Mouse (Mus musculus): Measurements from ENCODE around the gene Csf1. TPM values are rescaled to one million over a fixed set of nuclear protein-coding genes. Genes with fewer than 3 reads are reported as not detected.

Csf1 gene
- polyA plus RNA-seq, 1 experiment, result 46.3 TPM

GRCm38 (mm10) chr3:107790227-107790626 lies 30.0 kb upstream of the Csf1 start:
- WGBS, result 78% methylated on average over 3 of the region's 3 CpGs
- H3K27me3 ChIP-seq (ENCODE audit: control insufficient read depth, insufficient read depth, low read length), result no peaks in the 10 kb centered on the region
- TF ChIP-seq POLR2A (IDR thresholded peaks at IDR 0.05; ENCODE audit: low read depth, low read length), result no peak
- no peak for TF ChIP-seq CTCF (IDR thresholded peaks at IDR 0.05; ENCODE audit: extremely low read depth, insufficient read depth, insufficient read length, insufficient replicate concordance)
- no peak overlapping the region for H3K4me3 ChIP-seq (ENCODE audit: extremely low read depth, insufficient read depth, insufficient read length)
- H3K36me3 ChIP-seq (ENCODE audit: control insufficient read depth, insufficient read depth, low read length), result no peaks in the 10 kb centered on the region
- DNase-seq (ENCODE audit: low read depth in 1 of 2, low spot score in 2 of 2), result no peak
- no peaks in the 10 kb centered on the region for H3K4me1 ChIP-seq (ENCODE audit: control insufficient read depth, insufficient read depth, insufficient read length)
- H3K27ac ChIP-seq (ENCODE audit: insufficient read depth, low read length), result no peak overlapping the region

- H3K36me3 ChIP-seq (ENCODE audit: control insufficient read depth, insufficient read depth, low read length), result no peaks in the 10 kb centered on the region
- no peaks in the 10 kb centered on the region for H3K4me1 ChIP-seq (ENCODE audit: control insufficient read depth, insufficient read depth, insufficient read length)
- TF ChIP-seq CTCF (IDR thresholded peaks at IDR 0.05; ENCODE audit: extremely low read depth, insufficient read depth, insufficient read length, insufficient replicate concordance) (no peak), POLR2A (IDR thresholded peaks at IDR 0.05; ENCODE audit: low read depth, low read length) (no peak)
- H3K27ac ChIP-seq (ENCODE audit: insufficient read depth, low read length), result no peak overlapping the region
- H3K4me3 ChIP-seq (ENCODE audit: extremely low read depth, insufficient read depth, insufficient read length), result no peak overlapping the region
- WGBS, result 95% methylated on average over 3 of the region's 3 CpGs
- no peaks in the 10 kb centered on the region for H3K27me3 ChIP-seq (ENCODE audit: control insufficient read depth, insufficient read depth, low read length)
- DNase-seq (ENCODE audit: low read depth in 1 of 2, low spot score in 2 of 2), result no peak
Measured at GRCm38 (mm10) chr3:107788885-107789284, 28.6 kb upstream of the Csf1 start.

- Histone ChIP-seq H3K27me3 (ENCODE audit: control insufficient read depth, insufficient read depth, low read length) (no peaks in the 10 kb centered on the region), H3K4me1 (ENCODE audit: control insufficient read depth, insufficient read depth, insufficient read length) (no peaks in the 10 kb centered on the region), H3K27ac (ENCODE audit: insufficient read depth, low read length) (no peak overlapping the region), H3K4me3 (ENCODE audit: extremely low read depth, insufficient read depth, insufficient read length) (no peak overlapping the region), H3K36me3 (ENCODE audit: control insufficient read depth, insufficient read depth, low read length) (no peaks in the 10 kb centered on the region)
- TF ChIP-seq CTCF (IDR thresholded peaks at IDR 0.05; ENCODE audit: extremely low read depth, insufficient read depth, insufficient read length, insufficient replicate concordance) (no peak), POLR2A (IDR thresholded peaks at IDR 0.05; ENCODE audit: low read depth, low read length) (no peak)
- 86% methylated on average over 15 of the region's 15 CpGs for whole genome bisulfite sequencing
- no peak for DNase-seq (ENCODE audit: low read depth in 1 of 2, low spot score in 2 of 2)
Measured at GRCm38 (mm10) chr3:107787613-107788501, 27.6 kb upstream of the Csf1 start.

GRCm38 (mm10) chr3:107786980-107787612 lies 26.8 kb upstream of the Csf1 start:
- Histone ChIP-seq H3K27me3 (ENCODE audit: control insufficient read depth, insufficient read depth, low read length) (no peaks in the 10 kb centered on the region), H3K27ac (ENCODE audit: insufficient read depth, low read length) (no peak overlapping the region), H3K4me3 (ENCODE audit: extremely low read depth, insufficient read depth, insufficient read length) (no peak overlapping the region), H3K4me1 (ENCODE audit: control insufficient read depth, insufficient read depth, insufficient read length) (no peaks in the 10 kb centered on the region), H3K36me3 (ENCODE audit: control insufficient read depth, insufficient read depth, low read length) (no peaks in the 10 kb centered on the region)
- DNase-seq (ENCODE audit: low read depth in 1 of 2, low spot score in 2 of 2), result no peak
- TF ChIP-seq POLR2A (IDR thresholded peaks at IDR 0.05; ENCODE audit: low read depth, low read length) (no peak), CTCF (IDR thresholded peaks at IDR 0.05; ENCODE audit: extremely low read depth, insufficient read depth, insufficient read length, insufficient replicate concordance) (no peak)
- 73% methylated on average over 11 of the region's 11 CpGs for WGBS

GRCm38 (mm10) chr3:107786344-107786743 lies 26.1 kb upstream of the Csf1 start:
- no peak for DNase-seq (ENCODE audit: low read depth in 1 of 2, low spot score in 2 of 2)
- TF ChIP-seq CTCF (IDR thresholded peaks at IDR 0.05; ENCODE audit: extremely low read depth, insufficient read depth, insufficient read length, insufficient replicate concordance) (no peak), POLR2A (IDR thresholded peaks at IDR 0.05; ENCODE audit: low read depth, low read length) (no peak)
- Histone ChIP-seq H3K36me3 (ENCODE audit: control insufficient read depth, insufficient read depth, low read length) (no peaks in the 10 kb centered on the region), H3K27me3 (ENCODE audit: control insufficient read depth, insufficient read depth, low read length) (no peaks in the 10 kb centered on the region), H3K4me3 (ENCODE audit: extremely low read depth, insufficient read depth, insufficient read length) (no peak overlapping the region), H3K4me1 (ENCODE audit: control insufficient read depth, insufficient read depth, insufficient read length) (no peaks in the 10 kb centered on the region), H3K27ac (ENCODE audit: insufficient read depth, low read length) (no peak overlapping the region)
- 88% methylated on average over 1 of the region's 1 CpGs for WGBS

GRCm38 (mm10) chr3:107785546-107785945 lies 25.3 kb upstream of the Csf1 start:
- no peak for TF ChIP-seq CTCF (IDR thresholded peaks at IDR 0.05; ENCODE audit: extremely low read depth, insufficient read depth, insufficient read length, insufficient replicate concordance)
- no peak for TF ChIP-seq POLR2A (IDR thresholded peaks at IDR 0.05; ENCODE audit: low read depth, low read length)
- 93% methylated on average over 4 of the region's 4 CpGs for WGBS
- H3K36me3 ChIP-seq (ENCODE audit: control insufficient read depth, insufficient read depth, low read length), result no peaks in the 10 kb centered on the region
- H3K27me3 ChIP-seq (ENCODE audit: control insufficient read depth, insufficient read depth, low read length), result no peaks in the 10 kb centered on the region
- no peaks in the 10 kb centered on the region for H3K4me1 ChIP-seq (ENCODE audit: control insufficient read depth, insufficient read depth, insufficient read length)
- H3K27ac ChIP-seq (ENCODE audit: insufficient read depth, low read length), result no peak overlapping the region
- no peak overlapping the region for H3K4me3 ChIP-seq (ENCODE audit: extremely low read depth, insufficient read depth, insufficient read length)
- no peak for DNase-seq (ENCODE audit: low read depth in 1 of 2, low spot score in 2 of 2)

- Histone ChIP-seq H3K36me3 (ENCODE audit: control insufficient read depth, insufficient read depth, low read length) (no peaks in the 10 kb centered on the region), H3K27me3 (ENCODE audit: control insufficient read depth, insufficient read depth, low read length) (no peaks in the 10 kb centered on the region), H3K4me1 (ENCODE audit: control insufficient read depth, insufficient read depth, insufficient read length) (no peaks in the 10 kb centered on the region), H3K4me3 (ENCODE audit: extremely low read depth, insufficient read depth, insufficient read length) (no peak overlapping the region), H3K27ac (ENCODE audit: insufficient read depth, low read length) (no peak overlapping the region)
- 78% methylated on average over 3 of the region's 3 CpGs for WGBS
- TF ChIP-seq POLR2A (IDR thresholded peaks at IDR 0.05; ENCODE audit: low read depth, low read length) (no peak), CTCF (IDR thresholded peaks at IDR 0.05; ENCODE audit: extremely low read depth, insufficient read depth, insufficient read length, insufficient replicate concordance) (no peak)
- no peak for DNase-seq (ENCODE audit: low read depth in 1 of 2, low spot score in 2 of 2)
Measured at GRCm38 (mm10) chr3:107783315-107783714, 23.0 kb upstream of the Csf1 start.
